Mouse (Mus musculus): ENCODE data around the gene Camta1. TPM values are rescaled to one million over a fixed set of nuclear protein-coding genes. Genes with fewer than 3 reads are reported as not detected.

Camta1 gene
- total RNA-seq, 2 experiments from 2014 or later, result 200 to 223 TPM

DNA sequence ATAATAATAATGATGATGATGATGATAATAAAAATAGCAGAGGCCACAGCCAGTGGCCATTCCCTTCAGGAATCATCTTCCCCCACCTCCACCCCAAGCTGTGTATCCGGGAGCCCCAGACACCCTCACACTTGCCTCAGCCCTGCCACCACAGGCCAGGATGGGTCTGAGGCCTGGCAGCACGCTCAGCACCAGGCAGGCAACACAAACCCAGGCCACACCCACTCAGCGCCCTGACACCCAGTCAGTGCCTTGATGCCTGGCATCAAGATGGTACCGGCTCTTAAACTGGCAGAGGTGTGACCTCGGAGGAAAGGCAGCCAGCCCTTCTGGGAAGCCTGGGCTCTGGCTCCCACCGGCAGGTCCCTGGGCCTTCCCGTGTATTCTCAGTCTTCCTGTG lies 143.8 kb downstream of the Camta1 start:
- intact Hi-C loops (cut with DNase I), result no loop called here
- no peak for DNase-seq (ENCODE audit: extremely low spot score in 1 of 2, low spot score in 2 of 2)

GRCm38 (mm10) chr4:151713714-151714113 lies 148.0 kb downstream of the Camta1 start:
- intact Hi-C loops (cut with DNase I), result no loop called here
- no peak for DNase-seq (ENCODE audit: extremely low spot score in 1 of 2, low spot score in 2 of 2)

DNA sequence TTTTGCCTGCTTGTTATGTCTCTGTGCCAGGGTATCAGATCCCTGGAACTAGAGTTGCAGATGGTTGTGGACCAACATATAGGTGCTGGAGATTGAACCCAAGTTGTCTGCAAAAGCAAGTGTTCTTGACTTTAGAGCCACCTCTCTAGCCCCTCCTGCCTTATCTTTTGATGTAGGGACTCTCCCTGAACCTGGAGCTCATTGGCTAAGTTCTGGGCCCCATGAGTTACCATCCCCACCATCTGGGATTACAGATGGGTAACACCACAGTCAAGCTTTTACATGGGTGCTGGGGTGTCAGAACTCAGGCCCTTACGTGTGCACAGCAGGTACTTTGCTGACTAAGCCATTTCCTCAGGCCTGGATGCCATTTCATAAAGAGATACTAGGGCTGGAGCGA lies 150.3 kb downstream of the Camta1 start:
- intact Hi-C loops (cut with DNase I), result no loop called here
- DNase-seq (ENCODE audit: extremely low spot score in 1 of 2, low spot score in 2 of 2), result no peak

GRCm38 (mm10) chr4:151710522-151710921 lies 151.2 kb downstream of the Camta1 start:
- intact Hi-C loops (cut with DNase I), result no loop called here
- DNase-seq (ENCODE audit: extremely low spot score in 1 of 2, low spot score in 2 of 2), result no peak

- no peak for DNase-seq (ENCODE audit: extremely low spot score in 1 of 2, low spot score in 2 of 2)
- intact Hi-C loops (cut with DNase I), result no loop called here
These were observed 152.4 kb downstream of the Camta1 start for GRCm38 (mm10) chr4:151709269-151709668.

DNA sequence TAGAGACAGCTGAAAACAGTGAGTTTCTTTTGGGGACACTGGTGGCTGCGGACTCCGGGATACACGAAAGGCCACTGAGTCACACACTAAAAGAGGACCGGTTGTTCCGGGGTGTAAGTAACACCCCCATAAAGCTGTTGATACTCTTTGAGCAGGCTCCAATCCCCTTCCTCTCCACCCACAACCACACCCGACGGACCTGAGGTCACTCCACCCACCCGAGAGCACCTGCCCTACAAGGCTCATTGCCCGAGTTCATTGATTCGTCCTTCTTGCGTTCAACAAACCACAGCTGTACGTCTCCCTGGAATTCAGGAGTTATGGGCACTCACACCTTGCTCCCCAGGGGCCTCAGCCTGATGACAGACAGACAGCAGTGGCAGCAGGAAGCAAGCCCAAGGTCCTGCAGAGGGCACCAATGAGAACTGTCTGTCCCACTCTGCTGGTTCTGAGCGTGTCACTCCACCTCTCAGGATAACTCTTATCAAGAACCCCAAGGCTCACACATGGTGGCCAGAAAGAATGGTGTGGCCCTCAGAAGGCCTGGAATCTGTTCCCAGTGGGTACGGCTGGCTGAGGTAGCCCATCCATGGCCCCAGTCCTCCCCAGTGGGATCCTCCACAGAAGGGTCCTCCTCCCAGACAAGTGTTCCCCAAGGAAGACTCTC lies 158.5 kb downstream of the Camta1 start:
- intact Hi-C loops (cut with DNase I), result no loop called here
- DNase-seq (ENCODE audit: extremely low spot score in 1 of 2, low spot score in 2 of 2), result no peak

- intact Hi-C loops (cut with DNase I), result no loop called here
These were observed 159.2 kb downstream of the Camta1 start for GRCm38 (mm10) chr4:151702463-151702862.

DNA sequence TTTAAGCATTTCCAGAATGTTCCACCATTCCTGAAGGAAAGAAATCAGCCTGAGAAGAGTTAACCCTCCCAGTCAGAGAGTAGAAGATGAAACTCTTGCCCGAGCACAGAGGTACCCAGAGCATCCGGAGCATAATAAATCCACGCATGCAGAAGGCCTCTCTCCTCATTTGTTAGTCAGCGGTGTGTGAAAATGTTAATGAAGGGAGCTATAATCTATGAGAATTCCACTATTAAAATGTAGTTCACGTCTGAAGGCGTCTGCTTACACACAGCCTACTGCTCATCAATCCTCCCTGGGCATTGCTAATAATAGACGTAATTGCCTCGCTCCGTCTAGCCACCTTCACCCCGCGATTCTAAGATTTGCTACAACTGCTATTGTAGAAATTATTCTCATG lies 165.7 kb downstream of the Camta1 start:
- intact Hi-C loops (cut with DNase I), result no loop called here

More at GRCm38 (mm10) chr4:151702463-151702862, 159.2 kb downstream of the Camta1 start:
- DNase-seq (ENCODE audit: extremely low spot score in 1 of 2, low spot score in 2 of 2), result no peak

GRCm38 (mm10) chr4:151694531-151694930 lies 167.1 kb downstream of the Camta1 start:
- intact Hi-C loops (cut with DNase I), result no loop called here

More for the DNA sequence above, 165.7 kb downstream of the Camta1 start:
- no peak for DNase-seq (ENCODE audit: extremely low spot score in 1 of 2, low spot score in 2 of 2)

DNA sequence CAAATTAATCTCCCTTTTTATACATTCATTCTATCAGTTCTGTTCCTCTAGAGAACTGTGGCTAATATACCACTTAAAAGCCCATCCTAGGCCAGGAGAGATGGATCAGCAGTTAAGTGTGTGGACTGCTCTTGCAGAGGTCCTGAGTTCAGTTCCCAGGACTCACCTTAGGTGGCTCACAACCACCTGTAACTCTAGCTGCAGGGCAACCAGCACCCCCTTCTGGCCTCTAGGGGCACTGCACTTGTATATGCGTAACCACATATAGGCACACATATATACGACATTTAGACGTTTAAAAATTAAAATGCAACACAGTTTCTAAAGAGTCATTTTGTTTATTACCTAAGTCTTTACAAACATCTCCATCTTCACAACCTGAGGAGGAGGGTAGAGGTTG lies 167.6 kb downstream of the Camta1 start:
- intact Hi-C loops (cut with DNase I), result no loop called here
- DNase-seq (ENCODE audit: extremely low spot score in 1 of 2, low spot score in 2 of 2), result no peak

More at GRCm38 (mm10) chr4:151694531-151694930, 167.1 kb downstream of the Camta1 start:
- DNase-seq (ENCODE audit: extremely low spot score in 1 of 2, low spot score in 2 of 2), result no peak

DNA sequence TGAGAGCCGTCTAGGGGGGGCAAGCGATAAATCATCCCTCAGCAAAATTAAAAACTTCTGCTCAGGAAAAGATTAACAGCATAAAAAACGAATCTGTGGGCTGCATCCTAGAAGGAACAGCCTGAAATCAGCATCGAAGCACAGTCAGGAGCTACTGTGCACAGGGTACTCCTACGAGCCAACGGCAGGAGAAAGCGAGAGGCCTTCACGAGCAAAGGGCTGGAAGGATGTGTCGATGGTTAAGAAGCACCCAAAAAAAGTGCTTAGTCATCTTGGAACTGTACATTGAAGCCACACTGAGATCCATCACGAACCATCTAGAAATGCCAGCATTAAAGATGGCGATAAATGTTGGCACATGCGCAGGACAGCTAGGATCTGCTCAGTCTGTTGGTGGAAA lies 171.6 kb downstream of the Camta1 start:
- intact Hi-C loops (cut with DNase I), result no loop called here
- no peak for DNase-seq (ENCODE audit: extremely low spot score in 1 of 2, low spot score in 2 of 2)

- DNase-seq (ENCODE audit: extremely low spot score in 1 of 2, low spot score in 2 of 2), result no peak
- intact Hi-C loops (cut with DNase I), result no loop called here
These were observed 173.5 kb downstream of the Camta1 start for GRCm38 (mm10) chr4:151688206-151688605.

- intact Hi-C loops (cut with DNase I), result no loop called here
- no peak for DNase-seq (ENCODE audit: extremely low spot score in 1 of 2, low spot score in 2 of 2)
These were observed 177.1 kb downstream of the Camta1 start for GRCm38 (mm10) chr4:151684596-151684995.

- no peak for DNase-seq (ENCODE audit: extremely low spot score in 1 of 2, low spot score in 2 of 2)
- intact Hi-C loops (cut with DNase I), result no loop called here
These were observed 178.7 kb downstream of the Camta1 start for GRCm38 (mm10) chr4:151682831-151683488.

DNA sequence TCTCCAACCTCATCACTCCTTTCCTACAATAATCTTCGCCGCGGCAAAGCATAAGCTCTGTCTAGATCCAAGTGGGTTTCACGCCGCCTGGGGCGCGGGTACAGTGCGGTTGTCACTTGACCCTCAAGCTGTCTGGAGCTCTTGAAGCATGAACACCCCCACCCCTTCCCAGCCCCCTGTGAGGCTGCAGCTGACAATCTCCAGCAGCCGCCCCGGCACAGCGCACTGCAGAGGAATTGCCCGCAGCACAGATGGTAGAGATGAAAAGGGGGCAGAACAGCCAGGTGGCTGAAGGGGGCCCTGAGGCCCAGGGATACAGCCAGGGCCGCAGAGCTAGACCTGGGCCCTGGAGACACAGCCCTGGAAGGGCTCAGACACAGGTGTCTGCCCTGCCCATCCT lies 189.2 kb downstream of the Camta1 start:
- DNase-seq (ENCODE audit: extremely low spot score in 1 of 2, low spot score in 2 of 2), result no peak
- intact Hi-C loops (cut with DNase I), result no loop called here

GRCm38 (mm10) chr4:151666411-151666901 lies 195.2 kb downstream of the Camta1 start:
- DNase-seq (ENCODE audit: extremely low spot score in 1 of 2, low spot score in 2 of 2), result peak; percentile 51 to 52
- intact Hi-C loops (cut with DNase I), result no loop called here

DNA sequence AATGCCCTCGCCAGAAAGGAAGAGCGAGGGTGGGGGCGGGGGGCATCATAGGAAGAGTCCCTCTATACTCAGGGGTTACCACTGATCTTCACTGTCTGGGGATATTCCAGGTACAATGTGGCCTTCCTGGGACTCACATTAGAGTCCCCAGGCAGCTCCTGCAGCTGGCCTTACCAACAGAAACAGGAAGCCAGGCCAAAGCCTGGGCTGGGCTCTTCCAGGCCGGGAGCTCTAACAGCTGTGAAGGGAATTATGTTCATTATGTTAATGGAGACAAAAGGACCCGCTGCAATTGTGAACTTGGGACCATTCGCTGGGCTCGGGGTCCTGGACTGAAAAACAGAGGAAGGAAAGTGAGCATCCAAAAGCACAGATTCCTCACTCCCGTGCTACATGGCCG lies 200.2 kb downstream of the Camta1 start:
- DNase-seq (ENCODE audit: extremely low spot score in 1 of 2, low spot score in 2 of 2), result no peak

GRCm38 (mm10) chr4:151656427-151656826 lies 205.2 kb downstream of the Camta1 start:
- intact Hi-C loops (cut with DNase I), result no loop called here
- DNase-seq (ENCODE audit: extremely low spot score in 1 of 2, low spot score in 2 of 2), result no peak

More for the DNA sequence above, 200.2 kb downstream of the Camta1 start:
- intact Hi-C loops (cut with DNase I), result no loop called here

DNA sequence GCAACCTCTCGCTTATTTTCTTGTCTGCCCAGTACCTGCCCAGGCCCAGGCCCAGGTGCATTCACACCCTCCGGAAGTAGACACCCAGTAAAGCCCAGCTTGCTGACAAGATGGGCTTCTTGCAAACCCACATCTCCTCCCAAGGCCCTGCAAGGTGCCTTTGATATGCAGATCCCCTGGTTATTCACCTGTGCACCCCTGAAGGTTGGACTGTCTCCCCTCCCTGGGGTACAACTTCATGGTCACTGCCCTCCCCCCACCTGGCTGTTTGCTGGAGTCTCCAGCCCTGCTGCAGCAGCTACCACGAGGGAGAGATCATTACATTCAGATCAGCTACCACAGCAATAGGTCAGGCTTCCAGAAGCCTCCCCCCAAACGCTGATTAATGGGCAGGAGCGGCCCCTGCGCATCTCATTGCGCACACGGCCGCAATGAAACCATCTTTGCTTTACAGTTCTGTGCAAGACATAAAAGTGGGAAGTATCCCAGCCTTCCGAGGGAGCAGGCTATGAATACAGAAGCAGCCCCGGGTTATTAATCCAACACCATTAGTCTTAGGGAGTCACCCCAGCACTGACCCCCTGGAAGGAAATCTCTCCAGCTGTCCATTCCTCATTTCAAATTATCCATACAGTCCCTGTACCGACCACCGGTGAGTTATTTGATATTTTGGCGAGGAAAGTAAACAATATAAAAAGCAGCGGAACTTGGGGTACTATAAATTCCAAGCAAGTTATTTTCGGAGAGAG lies 205.9 kb downstream of the Camta1 start:
- DNase-seq (ENCODE audit: extremely low spot score in 1 of 2, low spot score in 2 of 2), result no peak
- intact Hi-C loops (cut with DNase I), result no loop called here

- DNase-seq (ENCODE audit: extremely low spot score in 1 of 2, low spot score in 2 of 2), result no peak
- intact Hi-C loops (cut with DNase I), result no loop called here
These were observed 206.4 kb downstream of the Camta1 start for GRCm38 (mm10) chr4:151655227-151655626.
